Mouse (Mus musculus): Measurements from ENCODE around the gene Ccdc163.
A peak's percentile ranks its signal among the peaks of the same experiment; 100 is the strongest.

Gene Ccdc163

GRCm38 (mm10) chr4:116708201-116708764, at the start of gene Ccdc163, which contains the start of gene Mmachc:
Gene Ccdc163, plus strand, starts transcription at chr4:116708509.
Gene Mmachc, minus strand, starts transcription at chr4:116708406.
- 0 out of 2 replicates have a peak, but pooled peaks have one; percentile 11 for TF ChIP-seq GATA4 (IDR thresholded peaks at IDR 0.05; ENCODE audit: insufficient replicate concordance, low read length)

GRCm38 (mm10) chr4:116659474-116659873, 48.8 kb upstream of the Ccdc163 start:
- no peak for TF ChIP-seq GATA4 (IDR thresholded peaks at IDR 0.05; ENCODE audit: insufficient replicate concordance, low read length)

GRCm38 (mm10) chr4:116660829-116661228, 47.5 kb upstream of the Ccdc163 start:
- TF ChIP-seq GATA4 (IDR thresholded peaks at IDR 0.05; ENCODE audit: insufficient replicate concordance, low read length), result no peak

- no peak for TF ChIP-seq GATA4 (IDR thresholded peaks at IDR 0.05; ENCODE audit: insufficient replicate concordance, low read length)
These were observed 46.3 kb upstream of the Ccdc163 start for GRCm38 (mm10) chr4:116661998-116662397.

GRCm38 (mm10) chr4:116666625-116667024, 41.7 kb upstream of the Ccdc163 start:
- TF ChIP-seq GATA4 (IDR thresholded peaks at IDR 0.05; ENCODE audit: insufficient replicate concordance, low read length), result no peak

- TF ChIP-seq GATA4 (IDR thresholded peaks at IDR 0.05; ENCODE audit: insufficient replicate concordance, low read length), result no peak
These were observed 40.2 kb upstream of the Ccdc163 start for GRCm38 (mm10) chr4:116668145-116668544.

- no peak for TF ChIP-seq GATA4 (IDR thresholded peaks at IDR 0.05; ENCODE audit: insufficient replicate concordance, low read length)
These were observed 39.0 kb upstream of the Ccdc163 start for GRCm38 (mm10) chr4:116669291-116669690.

GRCm38 (mm10) chr4:116672785-116673184, 35.5 kb upstream of the Ccdc163 start:
- TF ChIP-seq GATA4 (IDR thresholded peaks at IDR 0.05; ENCODE audit: insufficient replicate concordance, low read length), result no peak

- no peak for TF ChIP-seq GATA4 (IDR thresholded peaks at IDR 0.05; ENCODE audit: insufficient replicate concordance, low read length)
These were observed 32.3 kb upstream of the Ccdc163 start for GRCm38 (mm10) chr4:116676027-116676426.

GRCm38 (mm10) chr4:116677808-116678207, 30.5 kb upstream of the Ccdc163 start:
- TF ChIP-seq GATA4 (IDR thresholded peaks at IDR 0.05; ENCODE audit: insufficient replicate concordance, low read length), result no peak

GRCm38 (mm10) chr4:116679141-116679540, 29.2 kb upstream of the Ccdc163 start:
- no peak for TF ChIP-seq GATA4 (IDR thresholded peaks at IDR 0.05; ENCODE audit: insufficient replicate concordance, low read length)

- TF ChIP-seq GATA4 (IDR thresholded peaks at IDR 0.05; ENCODE audit: insufficient replicate concordance, low read length), result peak; percentile 56; the same call in 1 of the 2 replicates
These were observed 24.4 kb upstream of the Ccdc163 start for GRCm38 (mm10) chr4:116683957-116684356.

GRCm38 (mm10) chr4:116684665-116685064, 23.6 kb upstream of the Ccdc163 start:
- TF ChIP-seq GATA4 (IDR thresholded peaks at IDR 0.05; ENCODE audit: insufficient replicate concordance, low read length), result no peak

- TF ChIP-seq GATA4 (IDR thresholded peaks at IDR 0.05; ENCODE audit: insufficient replicate concordance, low read length), result no peak; the same call in 1 of the 2 replicates
These were observed 22.8 kb upstream of the Ccdc163 start, which contains the start of gene Prdx1 for GRCm38 (mm10) chr4:116685402-116686061. Gene Prdx1, plus strand, starts transcription at chr4:116685544.

GRCm38 (mm10) chr4:116687041-116687440, 21.3 kb upstream of the Ccdc163 start:
- no peak for TF ChIP-seq GATA4 (IDR thresholded peaks at IDR 0.05; ENCODE audit: insufficient replicate concordance, low read length)

GRCm38 (mm10) chr4:116689309-116689876, 18.9 kb upstream of the Ccdc163 start:
- TF ChIP-seq GATA4 (IDR thresholded peaks at IDR 0.05; ENCODE audit: insufficient replicate concordance, low read length), result no peak
